Mouse (Mus musculus): ENCODE measurements around the gene Tfeb. TPM values are rescaled to one million over a fixed set of nuclear protein-coding genes. Genes with fewer than 3 reads are reported as not detected.

Gene Tfeb
- polyA plus RNA-seq, 2 experiments = 10.6 to 12.2 TPM

GRCm38 (mm10) chr17:47841521-47841920, 104.7 kb downstream of the Tfeb start:
- no peak overlapping the region for H3K4me3 ChIP-seq (replicated peaks; ENCODE audit: low read length)
- H3K4me2 ChIP-seq (replicated peaks; ENCODE audit: low read depth, low read length, severe bottlenecking) = no peak overlapping the region
- H3K36me3 ChIP-seq (ENCODE audit: control insufficient read depth, insufficient read depth, low read length) = no peaks in the 10 kb centered on the region
- DNase-seq (ENCODE audit: low spot score) (no peak), ATAC-seq (ENCODE audit: low FRiP score, low read depth) (no peak)
- H3K27me3 ChIP-seq (ENCODE audit: control insufficient read depth, insufficient read depth, low read length) = no peaks in the 10 kb centered on the region
- H3K27ac ChIP-seq (replicated peaks; ENCODE audit: low read depth, low read length) = no peak overlapping the region
- TF ChIP-seq POLR2A (IDR thresholded peaks at IDR 0.05; ENCODE audit: borderline replicate concordance, extremely low read depth, insufficient read depth, insufficient read length) = no peak
- no peak overlapping the region for H3K9ac ChIP-seq (ENCODE audit: low read depth, low read length, severe bottlenecking)
- H3K9me3 ChIP-seq (ENCODE audit: control insufficient read depth, low read length) = 0 out of 2 replicates have a peak, but pooled peaks cover 2% of the 10 kb centered on the region
- H3K4me1 ChIP-seq (ENCODE audit: control insufficient read depth, insufficient read depth, low read length) = peaks cover 12% of the 10 kb centered on the region; the same call in 1 of the 2 replicates
- WGBS = 88% methylated on average over 7 of the region's 8 CpGs

Other genes with a start within 250 kb of the Tfeb start
- gene Taf8, start 234.7 kb upstream of the Tfeb start, polyA plus RNA-seq (2012; rRNA removed) = 46.4 and 52.2 TPM in 2 replicates
- 26.3 and 29.2 TPM in 2 replicates for gene Taf8, start 234.7 kb upstream of the Tfeb start, polyA plus RNA-seq (2014; fragmentation: Nextera tagmentation; extraction: Ambion mirVana)
- 349 and 415 TPM in 2 replicates for gene Ccnd3, start 232.0 kb upstream of the Tfeb start, polyA plus RNA-seq (2012; rRNA removed)
- gene Ccnd3, start 232.0 kb upstream of the Tfeb start, polyA plus RNA-seq (2014; fragmentation: Nextera tagmentation; extraction: Ambion mirVana) = 513 and 520 TPM in 2 replicates
- gene Bysl, start 125.5 kb upstream of the Tfeb start, polyA plus RNA-seq (2012; rRNA removed) = 19.5 and 20.4 TPM in 2 replicates
- gene Bysl, start 125.5 kb upstream of the Tfeb start, polyA plus RNA-seq (2014; fragmentation: Nextera tagmentation; extraction: Ambion mirVana) = 20.6 and 24.0 TPM in 2 replicates
- gene Med20, start 125.4 kb upstream of the Tfeb start, polyA plus RNA-seq (2012; rRNA removed) = 59.5 and 64.7 TPM in 2 replicates
- gene Med20, start 125.4 kb upstream of the Tfeb start, polyA plus RNA-seq (2014; fragmentation: Nextera tagmentation; extraction: Ambion mirVana) = 50.6 and 55.0 TPM in 2 replicates
- 1.3 and 1.4 TPM in 2 replicates for gene Gm20517, start 125.4 kb upstream of the Tfeb start, polyA plus RNA-seq (2012; rRNA removed)
- gene Gm20517, start 125.4 kb upstream of the Tfeb start, polyA plus RNA-seq (2014; fragmentation: Nextera tagmentation; extraction: Ambion mirVana) = 0.72 and 1.4 TPM in 2 replicates
- 17.6 and 20.8 TPM in 2 replicates for gene Usp49, start 106.3 kb upstream of the Tfeb start, polyA plus RNA-seq (2012; rRNA removed)
- gene Usp49, start 106.3 kb upstream of the Tfeb start, polyA plus RNA-seq (2014; fragmentation: Nextera tagmentation; extraction: Ambion mirVana) = 5.0 and 5.2 TPM in 2 replicates
- gene Tomm6, start 48.6 kb upstream of the Tfeb start, polyA plus RNA-seq (2012; rRNA removed) = 106 and 130 TPM in 2 replicates
- gene Tomm6, start 48.6 kb upstream of the Tfeb start, polyA plus RNA-seq (2014; fragmentation: Nextera tagmentation; extraction: Ambion mirVana) = 409 and 415 TPM in 2 replicates
- 16.0 and 26.2 TPM in 2 replicates for gene Frs3, start 48.0 kb upstream of the Tfeb start, polyA plus RNA-seq (2012; rRNA removed)
- 5.4 TPM in 2 replicates for gene Frs3, start 48.0 kb upstream of the Tfeb start, polyA plus RNA-seq (2014; fragmentation: Nextera tagmentation; extraction: Ambion mirVana)
- gene Gm21981, start 42.6 kb upstream of the Tfeb start, polyA plus RNA-seq (2012; rRNA removed) = 2.6 and 3.0 TPM in 2 replicates
- 1.3 and 1.7 TPM in 2 replicates for gene Gm21981, start 42.6 kb upstream of the Tfeb start, polyA plus RNA-seq (2014; fragmentation: Nextera tagmentation; extraction: Ambion mirVana)
- gene Prickle4, start 42.3 kb upstream of the Tfeb start, polyA plus RNA-seq (2012; rRNA removed) = 0.52 and 1.9 TPM in 2 replicates
- gene Prickle4, start 42.3 kb upstream of the Tfeb start, polyA plus RNA-seq (2014; fragmentation: Nextera tagmentation; extraction: Ambion mirVana) = 1.3 TPM in 2 replicates
- 0.55 and 1.4 TPM in 2 replicates for gene Pgc, start 10.2 kb upstream of the Tfeb start, polyA plus RNA-seq (2012; rRNA removed)
- gene Pgc, start 10.2 kb upstream of the Tfeb start, polyA plus RNA-seq (2014; fragmentation: Nextera tagmentation; extraction: Ambion mirVana) = 0.18 and 0.23 TPM in 2 replicates
- gene Mdfi, start 97.7 kb downstream of the Tfeb start, polyA plus RNA-seq (2012; rRNA removed) = 281 and 440 TPM in 2 replicates
- 57.5 and 64.7 TPM in 2 replicates for gene Mdfi, start 97.7 kb downstream of the Tfeb start, polyA plus RNA-seq (2014; fragmentation: Nextera tagmentation; extraction: Ambion mirVana)
- gene Foxp4, start 187.6 kb downstream of the Tfeb start, polyA plus RNA-seq (2012; rRNA removed) = 104 and 165 TPM in 2 replicates
- gene Foxp4, start 187.6 kb downstream of the Tfeb start, polyA plus RNA-seq (2014; fragmentation: Nextera tagmentation; extraction: Ambion mirVana) = 38.6 and 46.0 TPM in 2 replicates